Comparison of ENCODE assay signal across 14 mouse cellular contexts in genomic region chr5:142338051-142338450, GRCm38 (mm10).
"Had no signal": no experiment of that assay in that cellular context is flagged by ENCODE, and none has a peak within 500 bp of the region (broad histone marks: within the 10 kb centered on the region; RNA-seq: fewer than 3 reads in every experiment).

No protein-coding gene starts in this region.

- H3K4me3 ChIP-seq: kidney, embryonic 15.5 days; left cerebral cortex, adult 2 months; limb, embryonic 10.5 days; limb, embryonic 13.5 days; liver, embryonic 13.5 days; lung, embryonic 15.5 days; stomach, embryonic 15.5 days had no signal

- H3K36me3 ChIP-seq: kidney, embryonic 15.5 days; limb, embryonic 10.5 days; limb, embryonic 13.5 days; liver, embryonic 13.5 days; lung, embryonic 15.5 days; stomach, embryonic 15.5 days had no signal

- H3K9me3 ChIP-seq: kidney, embryonic 15.5 days; limb, embryonic 10.5 days; limb, embryonic 13.5 days; liver, embryonic 13.5 days; lung, embryonic 15.5 days; stomach, embryonic 15.5 days had no signal

- H3K9ac ChIP-seq: kidney, embryonic 15.5 days; limb, embryonic 13.5 days; liver, embryonic 13.5 days; lung, embryonic 15.5 days; stomach, embryonic 15.5 days had no signal

- H3K27ac ChIP-seq: kidney, embryonic 15.5 days; left cerebral cortex, adult 2 months; limb, embryonic 10.5 days; limb, embryonic 13.5 days; liver, embryonic 13.5 days; lung, embryonic 15.5 days; stomach, embryonic 15.5 days had no signal

- ATAC-seq: intestine, postnatal 0 days had no signal

- H3K4me2 ChIP-seq: kidney, embryonic 15.5 days; limb, embryonic 13.5 days; liver, embryonic 13.5 days; lung, embryonic 15.5 days; midbrain, embryonic 11.5 days; stomach, embryonic 15.5 days had no signal

- DNase-seq: layer of hippocampus, postnatal 36 days; liver, embryonic 13.5 days; midbrain, embryonic 14.5 days; right cerebral cortex, postnatal 25 days; spleen, adult 18-20 months; thymus, postnatal 25 days had no signal

- H3K4me1 ChIP-seq: kidney, embryonic 15.5 days; limb, embryonic 10.5 days; liver, embryonic 13.5 days had no signal

- H3K27me3 ChIP-seq: kidney, embryonic 15.5 days; limb, embryonic 13.5 days; liver, embryonic 13.5 days; lung, embryonic 15.5 days; stomach, embryonic 15.5 days had no signal
